Mouse (Mus musculus) hindbrain, embryonic 13.5 days (tissue): Measurements from ENCODE around the gene Bach1. TPM values are rescaled to one million over a fixed set of nuclear protein-coding genes. Genes with fewer than 3 reads are reported as not detected.

ENCODE experiments used
- ATAC-seq: fragments of 200-750 bp; cut with Nextera tagmentation; 2 replicates; pipeline ENCODE4 v1.8.0; 2017; ENCODE audit warnings: moderate TSS enrichment; ENCODE audit not compliant: low FRiP score
- H3K27ac ChIP-seq: fragments of 300-500 bp; sonication (generic); 2 replicates; pipeline ENCODE4 v1.5.1; 2015; ENCODE audit warnings: inconsistent platforms, mild to moderate bottlenecking, moderate library complexity
- H3K27me3 ChIP-seq: fragments of 300-500 bp; sonication (generic); 2 replicates; pipeline ENCODE4 v1.6.1; 2015; ENCODE audit warnings: mild to moderate bottlenecking, inconsistent platforms
- H3K36me3 ChIP-seq: fragments of 300-500 bp; sonication (generic); 2 replicates; pipeline ENCODE4 v1.6.1; 2015; ENCODE audit warnings: mild to moderate bottlenecking, inconsistent platforms
- H3K4me1 ChIP-seq: fragments of 300-500 bp; sonication (generic); replicated peaks from 2 replicates; pipeline ENCODE4 v1.6.1; 2015; ENCODE audit warnings: inconsistent platforms
- H3K4me2 ChIP-seq: fragments of 300-500 bp; sonication (generic); 2 replicates; pipeline ENCODE4 v1.6.1; 2015; ENCODE audit warnings: inconsistent platforms, mild to moderate bottlenecking, moderate library complexity
- H3K4me3 ChIP-seq: fragments of 300-500 bp; sonication (generic); 2 replicates; pipeline ENCODE4 v1.5.1; 2015; ENCODE audit warnings: mild to moderate bottlenecking, inconsistent platforms
- H3K9ac ChIP-seq: fragments of 300-500 bp; sonication (generic); 2 replicates; pipeline ENCODE4 v1.6.1; 2015; ENCODE audit warnings: mild to moderate bottlenecking, inconsistent platforms
- H3K9me3 ChIP-seq: fragments of 300-500 bp; sonication (generic); 2 replicates; pipeline ENCODE4 v1.6.1; 2016; ENCODE audit warnings: inconsistent platforms
- WGBS: fragments of 180-500 bp; shearing (Covaris S2); methylation state at CpG from one replicate; pipeline ENCODE4 v1.1.7; 2015; 5-methylcytosine and 5-hydroxymethylcytosine counted together
- polyA plus RNA-seq: library from polyadenylated mRNA; unstranded; fragments of >200 nt; fragmentation: Nextera tagmentation; extraction: Ambion mirVana; gene quantifications from 2 replicates; pipeline ENCODE4 v1.2.1, GENCODE M21; 2015

Gene Bach1
- polyA plus RNA-seq, 1 experiment from 2014 or later = 26.1 TPM

DNA sequence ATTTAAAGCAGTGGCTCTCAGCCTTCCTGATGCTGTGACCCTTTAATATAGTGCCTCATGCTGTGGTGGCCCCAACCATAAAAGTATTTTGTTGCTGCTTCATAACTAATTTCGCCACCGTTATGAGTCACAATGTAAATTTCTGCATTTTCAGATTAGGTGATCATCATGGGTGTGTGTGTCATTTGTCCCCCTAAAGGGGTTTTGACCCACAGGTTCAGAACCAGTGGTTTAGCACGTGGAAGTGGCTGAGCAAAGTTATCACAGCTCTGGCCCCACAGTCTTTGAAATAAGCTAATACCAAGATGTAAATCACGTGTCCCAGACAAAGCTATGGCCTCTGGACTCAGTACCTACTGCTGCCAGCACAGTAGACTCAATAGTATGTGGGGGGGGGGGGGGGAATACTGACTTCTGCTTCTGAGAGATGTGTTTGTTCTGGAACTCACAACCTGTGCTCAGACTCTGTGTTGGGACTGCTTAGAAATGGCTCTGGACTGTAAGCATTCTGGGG lies 36.2 kb downstream of the Bach1 start:
- H3K9me3 ChIP-seq = no peaks in the 10 kb centered on the region
- H3K27me3 ChIP-seq = no peaks in the 10 kb centered on the region
- 94% methylated on average over 4 of the region's 4 CpGs for whole genome bisulfite sequencing
- H3K9ac ChIP-seq = no peak overlapping the region
- H3K4me1 ChIP-seq = no peaks in the 10 kb centered on the region
- no peak overlapping the region for H3K4me2 ChIP-seq
- peaks cover 25% of the 10 kb centered on the region for H3K36me3 ChIP-seq
- no peak overlapping the region for H3K4me3 ChIP-seq
- H3K27ac ChIP-seq = no peak overlapping the region
- 0 out of 2 replicates have a peak, but pooled peaks have one; percentile 14 for ATAC-seq

DNA sequence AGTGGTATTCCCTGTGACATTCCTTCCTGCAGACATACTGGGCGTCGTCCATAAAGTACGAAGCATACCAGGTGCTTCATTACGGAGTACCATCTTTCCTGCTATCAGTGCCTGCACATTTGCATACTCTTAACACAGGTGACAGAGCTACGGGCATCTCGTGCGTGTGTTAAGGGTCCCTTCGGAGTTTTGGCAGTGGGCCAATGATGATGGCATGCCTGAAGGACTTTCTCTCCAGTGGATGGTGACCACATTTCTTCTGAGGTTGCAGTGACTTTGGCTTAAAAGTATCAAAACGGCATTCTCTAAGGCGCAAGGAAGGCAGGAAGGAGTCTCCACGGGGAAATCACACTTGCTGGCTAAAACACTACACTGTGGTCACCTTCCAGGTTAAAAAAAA lies 37.4 kb downstream of the Bach1 start:
- no peaks in the 10 kb centered on the region for H3K9me3 ChIP-seq
- no peak for ATAC-seq
- 86% methylated on average over 11 of the region's 11 CpGs for WGBS
- no peak overlapping the region for H3K9ac ChIP-seq
- H3K27me3 ChIP-seq = no peaks in the 10 kb centered on the region
- H3K4me3 ChIP-seq = no peak overlapping the region
- H3K27ac ChIP-seq = no peak overlapping the region
- H3K4me1 ChIP-seq = no peaks in the 10 kb centered on the region
- H3K36me3 ChIP-seq = peaks cover 14% of the 10 kb centered on the region
- H3K4me2 ChIP-seq = no peak overlapping the region

- Histone ChIP-seq H3K9ac (no peak overlapping the region), H3K36me3 (peaks cover 11% of the 10 kb centered on the region; the same call in 1 of the 2 replicates), H3K4me2 (no peak overlapping the region), H3K27ac (no peak overlapping the region), H3K4me3 (no peak overlapping the region), H3K27me3 (no peaks in the 10 kb centered on the region), H3K9me3 (no peaks in the 10 kb centered on the region), H3K4me1 (no peaks in the 10 kb centered on the region)
- ATAC-seq = no peak
- WGBS = 73% methylated on average over 8 of the region's 8 CpGs
Measured at GRCm38 (mm10) chr16:87737296-87737695, 38.6 kb downstream of the Bach1 start.

GRCm38 (mm10) chr16:87737842-87738639 lies 39.3 kb downstream of the Bach1 start:
- Histone ChIP-seq H3K27ac (no peak overlapping the region), H3K4me1 (no peaks in the 10 kb centered on the region), H3K4me3 (no peak overlapping the region), H3K36me3 (peaks cover 11% of the 10 kb centered on the region; the same call in 1 of the 2 replicates), H3K27me3 (no peaks in the 10 kb centered on the region), H3K4me2 (no peak overlapping the region), H3K9ac (no peak overlapping the region), H3K9me3 (no peaks in the 10 kb centered on the region)
- ATAC-seq = no peak
- WGBS = 89% methylated on average over 21 of the region's 21 CpGs

GRCm38 (mm10) chr16:87741034-87741715 lies 42.4 kb downstream of the Bach1 start:
- H3K27me3 ChIP-seq = no peaks in the 10 kb centered on the region
- 91% methylated on average over 9 of the region's 9 CpGs for WGBS
- H3K4me2 ChIP-seq = no peak overlapping the region
- no peak overlapping the region for H3K9ac ChIP-seq
- H3K4me1 ChIP-seq = no peaks in the 10 kb centered on the region
- H3K9me3 ChIP-seq = no peaks in the 10 kb centered on the region
- no peak overlapping the region for H3K4me3 ChIP-seq
- H3K36me3 ChIP-seq = no peaks in the 10 kb centered on the region
- no peak overlapping the region for H3K27ac ChIP-seq
- ATAC-seq = no peak

DNA sequence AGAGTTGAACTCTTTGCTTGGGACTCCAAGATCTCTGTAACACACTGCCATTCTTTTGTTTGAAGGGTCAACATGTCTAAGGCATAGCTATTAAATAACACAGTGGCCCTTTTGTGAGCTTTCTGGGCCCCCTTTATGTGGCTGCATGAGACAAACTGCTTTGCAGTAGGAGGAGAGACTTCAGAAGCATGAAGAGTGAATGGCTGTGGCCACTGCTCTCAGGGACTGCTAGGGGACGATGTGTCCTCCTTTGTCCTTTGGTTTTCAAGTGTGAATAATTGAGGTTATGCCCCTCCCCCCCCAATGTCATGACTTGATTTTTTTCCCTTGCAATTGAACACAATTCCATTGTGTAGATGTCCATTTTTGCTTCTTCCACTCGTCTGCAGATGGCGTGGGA lies 44.9 kb downstream of the Bach1 start:
- Histone ChIP-seq H3K4me2 (no peak overlapping the region), H3K4me3 (no peak overlapping the region), H3K27me3 (no peaks in the 10 kb centered on the region), H3K36me3 (no peaks in the 10 kb centered on the region), H3K4me1 (no peaks in the 10 kb centered on the region), H3K9ac (no peak overlapping the region), H3K27ac (no peak overlapping the region), H3K9me3 (0 out of 2 replicates have a peak, but pooled peaks cover 4% of the 10 kb centered on the region)
- 18% methylated on average over 3 of the region's 3 CpGs for WGBS
- ATAC-seq = no peak

DNA sequence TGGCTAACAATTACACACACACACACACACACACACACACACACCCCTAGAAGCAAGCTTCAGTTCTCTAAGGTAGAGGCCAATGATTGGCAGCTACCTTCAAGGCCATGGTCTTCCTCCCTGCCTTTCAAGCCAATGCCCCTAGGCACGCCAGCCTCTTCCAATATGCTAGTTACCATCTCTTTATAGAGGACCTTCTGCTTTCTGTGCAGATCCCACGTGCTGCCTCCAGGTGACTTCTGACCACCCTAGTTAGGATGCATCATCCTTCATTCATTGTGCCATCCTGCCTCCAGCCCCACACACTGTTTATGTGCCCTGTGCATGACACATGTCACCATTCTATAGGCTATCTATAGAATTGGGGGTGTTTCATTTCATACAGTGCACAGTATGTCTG lies 45.6 kb downstream of the Bach1 start:
- Histone ChIP-seq H3K27ac (no peak overlapping the region), H3K36me3 (no peaks in the 10 kb centered on the region), H3K9me3 (0 out of 2 replicates have a peak, but pooled peaks cover 4% of the 10 kb centered on the region), H3K4me2 (no peak overlapping the region), H3K9ac (no peak overlapping the region), H3K27me3 (no peaks in the 10 kb centered on the region), H3K4me3 (no peak overlapping the region), H3K4me1 (no peaks in the 10 kb centered on the region)
- 69% methylated on average over 2 of the region's 2 CpGs for WGBS
- no peak; the same call in 1 of the 2 replicates for ATAC-seq

DNA sequence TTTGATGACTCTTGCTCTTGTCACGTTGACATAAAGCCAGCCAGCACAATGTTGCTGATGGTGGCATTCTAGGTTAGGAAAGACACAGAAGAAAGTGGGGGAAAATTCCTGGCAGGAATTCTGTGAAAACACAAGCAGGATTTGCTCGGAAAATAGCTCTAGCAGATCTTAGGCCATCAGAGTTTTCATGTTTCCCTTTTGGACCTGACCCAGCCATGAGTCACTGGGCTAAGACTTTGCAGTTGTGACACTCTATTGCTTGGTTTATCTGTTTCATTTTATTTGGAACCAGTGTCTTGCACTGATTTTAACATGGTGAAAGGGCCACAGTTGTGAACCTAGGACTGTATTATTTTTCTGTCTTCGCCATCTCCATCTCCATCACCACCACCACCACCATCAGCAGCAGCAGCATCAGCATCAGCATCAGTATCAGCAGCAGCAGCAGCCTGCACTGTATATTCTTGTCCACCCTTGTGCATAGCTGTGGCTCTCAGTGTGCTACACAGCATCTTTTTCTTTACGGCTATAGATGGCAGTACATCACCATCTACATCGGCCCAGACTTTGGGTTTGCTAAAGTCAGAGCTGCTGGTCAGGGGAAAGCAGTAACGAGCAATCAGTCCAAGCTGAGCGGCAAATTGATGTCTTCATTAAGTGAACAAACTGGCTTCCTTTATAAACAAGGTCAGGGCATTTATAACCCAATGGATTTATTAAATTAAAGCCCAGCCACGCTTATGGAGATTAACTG lies 46.6 kb downstream of the Bach1 start:
- Histone ChIP-seq H3K4me2 (no peak overlapping the region), H3K36me3 (no peaks in the 10 kb centered on the region), H3K9ac (no peak overlapping the region), H3K4me1 (no peaks in the 10 kb centered on the region), H3K27ac (no peak overlapping the region), H3K27me3 (no peaks in the 10 kb centered on the region), H3K9me3 (0 out of 2 replicates have a peak, but pooled peaks cover 4% of the 10 kb centered on the region), H3K4me3 (no peak overlapping the region)
- 74% methylated on average over 8 of the region's 8 CpGs for WGBS
- peak; percentile 59; the same call in 1 of the 2 replicates for ATAC-seq

DNA sequence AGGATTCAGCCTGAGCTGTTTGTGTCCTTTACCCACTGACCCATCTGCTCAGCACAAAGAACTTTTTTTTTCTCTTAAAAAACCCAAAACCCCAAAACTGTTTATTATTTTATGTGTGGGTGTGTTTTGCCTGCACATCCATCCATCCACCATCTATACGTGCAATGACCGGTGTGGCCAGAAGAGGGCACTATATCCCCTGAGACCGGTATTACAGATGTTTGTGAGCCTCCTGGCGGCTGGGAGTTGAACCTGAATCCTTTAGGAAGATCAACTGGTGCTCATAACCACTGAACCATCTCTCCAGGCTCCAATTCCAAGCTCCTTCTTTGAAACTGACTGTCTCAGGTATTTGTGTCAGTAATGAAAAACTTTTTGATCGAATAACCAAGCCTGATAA lies 48.0 kb downstream of the Bach1 start:
- no peak for ATAC-seq
- no peak overlapping the region for H3K4me2 ChIP-seq
- no peaks in the 10 kb centered on the region for H3K27me3 ChIP-seq
- H3K9ac ChIP-seq = no peak overlapping the region
- H3K4me1 ChIP-seq = no peaks in the 10 kb centered on the region
- 21% methylated on average over 5 of the region's 5 CpGs for WGBS
- H3K4me3 ChIP-seq = no peak overlapping the region
- H3K36me3 ChIP-seq = no peaks in the 10 kb centered on the region
- H3K9me3 ChIP-seq = 0 out of 2 replicates have a peak, but pooled peaks cover 4% of the 10 kb centered on the region
- H3K27ac ChIP-seq = no peak overlapping the region

- no peaks in the 10 kb centered on the region for H3K36me3 ChIP-seq
- H3K4me2 ChIP-seq = no peak overlapping the region
- no peaks in the 10 kb centered on the region for H3K4me1 ChIP-seq
- H3K27ac ChIP-seq = no peak overlapping the region
- no peak overlapping the region for H3K9ac ChIP-seq
- WGBS = 95% methylated on average over 13 of the region's 13 CpGs
- H3K9me3 ChIP-seq = 0 out of 2 replicates have a peak, but pooled peaks cover 4% of the 10 kb centered on the region
- no peak overlapping the region for H3K4me3 ChIP-seq
- no peaks in the 10 kb centered on the region for H3K27me3 ChIP-seq
- ATAC-seq = no peak
Measured at GRCm38 (mm10) chr16:87751243-87751642, 52.5 kb downstream of the Bach1 start.

- Histone ChIP-seq H3K36me3 (no peaks in the 10 kb centered on the region), H3K27ac (0 out of 2 replicates have a peak overlapping the region, but pooled peaks have one; percentile 12), H3K4me2 (no peak overlapping the region), H3K9ac (no peak overlapping the region), H3K27me3 (no peaks in the 10 kb centered on the region), H3K4me3 (no peak overlapping the region), H3K9me3 (0 out of 2 replicates have a peak, but pooled peaks cover 4% of the 10 kb centered on the region), H3K4me1 (no peaks in the 10 kb centered on the region)
- ATAC-seq = no peak
- WGBS = 72% methylated on average over 13 of the region's 13 CpGs
Measured at GRCm38 (mm10) chr16:87752482-87752881, 53.7 kb downstream of the Bach1 start.

DNA sequence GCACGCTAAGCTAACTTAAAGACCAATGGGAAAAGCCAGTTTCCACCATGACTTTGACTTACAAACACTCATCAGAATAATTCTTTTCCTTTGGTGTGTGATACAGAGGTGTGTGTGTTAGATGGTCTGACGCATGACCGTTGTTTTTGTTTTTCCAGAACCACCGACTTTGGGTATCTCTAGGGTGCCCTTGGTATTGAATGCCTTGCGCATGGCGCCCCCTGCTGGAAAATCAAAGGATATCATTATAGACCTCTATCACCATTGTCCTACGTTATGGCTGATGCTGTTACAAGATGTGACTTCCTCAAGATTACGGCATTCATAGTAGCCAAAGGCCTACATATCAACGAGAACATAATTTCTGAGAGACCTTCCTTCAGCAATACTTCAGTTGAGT lies 56.1 kb downstream of the Bach1 start:
- 71% methylated on average over 9 of the region's 9 CpGs for WGBS
- Histone ChIP-seq H3K4me3 (no peak overlapping the region), H3K9ac (no peak overlapping the region), H3K4me2 (no peak overlapping the region), H3K4me1 (no peaks in the 10 kb centered on the region), H3K36me3 (no peaks in the 10 kb centered on the region), H3K27ac (no peak overlapping the region), H3K27me3 (no peaks in the 10 kb centered on the region), H3K9me3 (no peaks in the 10 kb centered on the region)
- ATAC-seq = no peak
